Mouse (Mus musculus) thymus, postnatal 25 days (tissue): ENCODE data around the gene Dnah7c.

Source experiments
- DNase-seq: peaks from one replicate; pipeline ENCODE4 v3.0.0; 2022

The Dnah7c gene

GRCm38 (mm10) chr1:46856498-46856897 lies 431.1 kb downstream of the Dnah7c start:
- no peak for DNase-seq
